Mouse (Mus musculus) hindlimb bud, embryonic 11.5 days (tissue): ENCODE results near the gene Polr2e.
A peak's percentile ranks its signal among the peaks of the same experiment; 100 is the strongest.
"Not testable (repeated sequence)": the region's sequence is repeated elsewhere in the genome, so short reads cannot be mapped to it uniquely, and the experiment has no call there.

Experiments used
- DNase-seq: peaks from one replicate; pipeline ENCODE4 v3.0.0-alpha.2; 2012; ENCODE audit warnings: low read depth, low spot score; ENCODE audit errors: extremely low spot score

The Polr2e gene

DNA sequence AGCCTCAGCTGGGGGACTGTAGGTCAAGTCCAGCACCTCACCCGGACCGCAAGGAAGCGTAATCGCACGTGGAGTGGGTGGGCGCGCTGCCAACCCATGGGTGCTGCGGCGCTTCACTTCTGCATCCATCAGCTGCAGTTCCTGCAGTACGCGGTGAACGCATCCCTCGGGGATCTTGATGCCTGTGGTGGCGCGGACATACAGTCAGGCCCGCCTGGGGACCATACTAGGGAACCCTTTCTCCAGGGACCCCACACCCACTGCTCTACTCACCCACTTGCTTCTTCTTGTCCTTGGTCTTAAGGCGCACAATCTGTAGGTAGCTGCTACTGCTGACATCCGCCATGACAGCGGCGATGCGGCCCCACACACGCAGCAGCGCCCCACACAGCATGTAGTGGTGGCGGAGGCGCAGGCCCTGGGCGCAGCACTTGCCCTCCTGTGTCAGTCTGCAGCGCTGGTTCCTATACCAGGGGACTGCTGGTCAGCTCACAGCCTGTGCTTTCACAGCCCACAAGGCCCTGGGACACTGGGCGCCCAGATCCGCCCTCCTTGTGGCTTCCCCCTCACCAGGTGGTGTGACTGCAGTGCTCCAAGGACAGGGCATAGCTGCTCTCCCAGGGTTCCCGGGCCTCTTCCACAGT, 18.2 kb upstream of the Polr2e start:
- DNase-seq = no peak

DNA sequence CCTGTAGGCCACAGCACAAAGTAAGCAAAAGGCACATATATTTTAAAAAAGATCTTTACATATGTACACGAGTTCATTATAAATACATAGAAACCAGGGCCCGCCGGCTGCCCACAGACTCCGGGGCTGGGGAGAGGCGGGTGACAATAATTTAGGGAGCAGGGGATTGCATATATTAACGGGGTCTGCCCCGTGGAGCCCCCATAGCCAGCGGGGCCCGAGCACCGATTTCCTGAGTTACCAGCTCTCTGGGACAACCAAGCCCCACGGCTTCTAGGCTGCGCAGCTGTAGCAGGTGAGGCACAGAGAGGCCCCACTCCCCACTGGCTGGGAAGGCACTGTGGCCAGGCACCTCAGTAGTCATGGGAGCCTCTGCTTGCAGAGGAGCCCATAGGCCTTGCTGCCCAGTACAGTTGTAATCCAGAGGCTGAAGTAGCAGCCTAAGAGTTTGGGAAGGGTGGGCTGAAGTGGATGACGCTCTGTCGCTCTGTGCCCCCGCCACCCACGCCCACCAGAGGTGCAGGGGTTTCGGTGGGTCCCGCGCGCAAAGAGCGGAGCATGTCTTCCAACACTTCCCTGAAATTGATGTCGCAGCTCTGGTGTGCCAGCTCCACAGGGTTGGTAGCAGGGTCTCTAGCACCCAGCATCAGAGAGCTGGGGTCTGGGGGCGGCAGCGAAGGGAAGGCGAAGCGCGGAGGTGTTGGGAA, 17.5 kb upstream of the Polr2e start:
- no peak for DNase-seq

DNA sequence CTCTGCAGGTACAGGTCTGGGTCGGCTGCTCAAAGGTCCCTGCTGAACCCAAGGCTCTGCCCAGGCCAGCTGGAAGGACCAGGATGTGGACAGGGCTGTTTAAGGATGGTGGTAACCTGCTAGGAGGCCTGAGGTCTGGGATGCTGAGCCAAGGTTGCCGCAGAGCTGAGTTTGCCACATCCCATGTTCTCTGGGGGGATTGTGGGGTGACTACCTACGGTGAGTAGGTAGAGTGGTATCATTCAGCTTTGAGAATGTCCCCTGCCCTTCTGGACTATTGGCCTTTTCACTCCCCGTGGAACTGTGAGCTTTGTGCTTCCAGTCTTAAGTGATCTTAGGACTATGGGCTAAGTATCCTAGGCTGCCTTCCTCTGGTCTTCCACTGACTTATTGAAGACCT, 16.9 kb upstream of the Polr2e start:
- no peak for DNase-seq

- no peak for DNase-seq
Measured at GRCm38 (mm10) chr10:80055891-80056290, 16.3 kb upstream of the Polr2e start.

DNA sequence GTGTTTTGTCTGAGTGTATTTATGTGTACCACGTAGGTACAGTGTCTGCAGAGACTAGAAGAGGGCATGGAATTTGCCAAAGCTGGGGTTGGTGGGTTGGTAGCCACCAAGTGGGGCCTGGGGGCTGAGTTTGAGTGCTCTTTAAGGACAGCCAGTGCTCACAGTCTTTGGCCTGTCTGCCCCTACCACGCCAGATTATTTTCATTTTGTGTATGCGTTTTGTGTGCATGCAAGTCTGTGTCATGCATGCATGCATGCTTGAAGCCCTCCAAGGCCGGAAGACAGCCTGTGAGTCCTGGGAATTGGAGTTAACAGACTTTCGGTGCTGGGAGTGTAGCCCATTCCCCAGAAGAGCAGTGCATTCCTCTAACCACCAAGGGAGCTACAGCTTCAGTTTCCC, 15.8 kb upstream of the Polr2e start:
- no peak for DNase-seq

DNA sequence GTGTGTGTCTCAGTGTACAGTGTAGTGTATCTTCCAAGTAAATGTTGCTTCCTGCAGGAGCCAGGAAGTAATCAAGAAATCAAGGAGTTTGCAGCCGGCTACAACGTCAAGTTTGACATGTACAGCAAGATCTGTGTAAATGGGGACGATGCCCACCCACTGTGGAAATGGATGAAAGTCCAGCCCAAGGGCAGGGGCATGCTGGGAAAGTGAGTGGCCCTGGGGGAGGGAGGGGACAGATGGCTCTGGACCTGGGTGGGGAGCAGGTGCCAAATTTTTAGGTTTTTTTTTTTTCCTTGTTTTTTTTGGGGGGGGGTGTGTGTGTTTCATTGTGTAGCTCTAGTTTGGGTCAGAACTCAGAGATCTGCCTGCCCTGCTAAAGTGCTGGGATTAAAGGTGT, 15.3 kb upstream of the Polr2e start:
- not testable (repeated sequence) for DNase-seq

DNA sequence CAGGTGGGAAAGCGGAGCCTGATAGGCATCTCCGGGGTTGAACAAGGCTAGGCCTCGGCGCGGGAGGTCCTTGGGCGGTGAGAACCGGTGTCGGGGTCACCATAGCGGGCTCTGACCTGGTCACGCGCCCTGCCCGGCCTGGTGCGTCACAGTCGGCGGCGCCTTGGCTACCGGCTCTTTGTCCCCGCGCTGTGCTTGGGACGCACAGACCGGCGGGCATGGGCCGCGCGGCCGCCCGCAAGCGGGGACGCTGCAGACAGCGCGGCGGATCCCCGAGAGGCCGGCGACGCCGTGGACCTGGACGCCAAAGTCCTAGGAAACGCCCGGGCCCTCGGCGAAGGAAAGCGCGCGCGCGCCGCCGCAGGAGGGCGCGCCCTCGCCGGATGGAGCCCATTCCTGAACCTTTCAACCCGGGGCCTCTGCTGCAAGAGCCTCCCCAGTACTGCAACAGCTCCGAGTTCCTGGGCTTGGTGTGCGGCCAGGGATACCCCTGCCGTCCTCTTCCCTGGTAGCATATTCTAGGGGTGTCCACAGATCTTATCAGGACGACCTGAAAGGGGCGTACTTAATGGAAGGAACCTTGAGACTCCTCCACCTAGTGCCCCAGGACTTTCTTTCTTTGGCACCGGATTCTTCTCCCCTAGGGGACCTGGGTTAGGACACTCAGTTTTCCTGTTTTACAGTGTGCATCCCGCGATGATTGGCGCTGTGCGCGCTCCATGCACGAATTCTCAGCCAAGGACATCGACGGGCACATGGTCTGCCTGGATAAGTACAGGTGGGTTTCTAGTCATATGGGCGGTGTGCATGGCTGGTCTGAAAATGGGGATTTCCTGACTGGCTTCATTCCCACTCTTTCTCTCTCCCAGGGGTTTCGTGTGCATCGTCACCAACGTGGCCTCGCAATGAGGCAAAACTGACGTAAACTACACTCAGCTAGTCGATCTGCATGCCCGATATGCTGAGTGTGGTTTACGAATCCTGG, 14.5 kb upstream of the Polr2e start:
- no peak for DNase-seq

DNA sequence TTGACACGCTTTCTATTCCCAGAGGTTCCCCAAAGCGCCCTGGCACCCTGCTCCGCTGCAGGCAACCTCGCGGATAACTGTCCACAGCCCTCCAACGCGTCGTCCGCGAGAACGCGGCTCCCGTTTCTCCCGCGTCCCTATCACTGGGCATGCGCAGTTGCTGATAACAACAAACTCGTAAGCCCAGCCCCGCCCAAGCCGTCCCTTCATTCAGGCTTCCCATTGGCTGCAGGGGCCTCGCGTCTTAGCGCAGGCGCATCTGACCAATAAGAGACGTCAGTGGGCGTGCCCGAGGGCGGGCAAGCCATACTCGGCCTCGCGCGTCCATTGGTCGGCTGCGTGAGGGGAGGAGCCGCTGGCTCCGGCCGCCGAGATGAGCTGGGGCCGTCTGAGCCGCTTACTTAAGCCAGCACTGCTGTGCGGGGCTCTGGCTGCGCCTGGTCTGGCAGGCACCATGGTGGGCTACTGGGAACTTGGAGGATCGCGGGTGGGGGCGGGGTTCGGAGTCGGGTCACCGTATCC, 13.7 kb upstream of the Polr2e start:
- peak; percentile 96 for DNase-seq

GRCm38 (mm10) chr10:80052374-80052764, 12.8 kb upstream of the Polr2e start:
- DNase-seq = no peak

GRCm38 (mm10) chr10:80051618-80052373, 12.2 kb upstream of the Polr2e start:
- DNase-seq = no peak

DNA sequence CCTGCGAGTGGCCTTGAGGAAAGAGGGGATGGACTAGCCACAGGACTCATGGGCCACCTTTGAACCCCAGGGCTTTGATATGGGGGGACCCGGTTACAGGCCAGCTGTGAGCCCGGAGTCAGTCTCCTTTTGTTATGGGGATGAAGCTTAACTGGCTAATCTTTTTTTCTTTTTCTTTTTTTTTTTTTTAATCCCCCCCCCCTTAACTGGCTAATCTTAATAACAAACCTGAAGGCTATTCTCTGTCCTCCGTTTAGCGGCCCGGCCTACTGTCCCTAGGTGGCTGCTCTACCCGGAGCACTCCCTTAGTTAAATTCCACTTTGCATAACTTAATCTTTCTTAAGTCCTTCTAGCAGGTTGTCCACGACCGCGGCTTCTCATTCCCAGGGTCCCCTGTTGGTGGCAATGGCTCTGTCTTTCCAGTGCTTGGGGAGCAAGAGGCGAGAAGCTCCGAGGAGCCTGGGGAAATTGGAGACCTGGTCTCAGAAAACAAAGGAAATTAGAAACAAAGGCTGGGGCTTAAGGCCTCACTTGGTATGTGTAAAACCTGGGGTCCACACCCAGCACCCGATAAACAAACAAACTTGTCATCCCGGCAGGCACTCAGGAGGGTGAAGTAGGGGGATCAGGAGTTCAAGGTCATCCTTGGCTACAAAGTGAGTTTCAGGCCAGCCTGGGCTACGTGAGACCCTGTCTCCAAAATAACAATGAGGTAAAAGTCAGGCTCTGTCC, 11.5 kb upstream of the Polr2e start:
- no peak for DNase-seq

GRCm38 (mm10) chr10:80050244-80050643, 10.6 kb upstream of the Polr2e start:
- no peak for DNase-seq

GRCm38 (mm10) chr10:80048834-80049233, 9.2 kb upstream of the Polr2e start:
- DNase-seq = no peak

GRCm38 (mm10) chr10:80048396-80048795, 8.8 kb upstream of the Polr2e start:
- no peak for DNase-seq

DNA sequence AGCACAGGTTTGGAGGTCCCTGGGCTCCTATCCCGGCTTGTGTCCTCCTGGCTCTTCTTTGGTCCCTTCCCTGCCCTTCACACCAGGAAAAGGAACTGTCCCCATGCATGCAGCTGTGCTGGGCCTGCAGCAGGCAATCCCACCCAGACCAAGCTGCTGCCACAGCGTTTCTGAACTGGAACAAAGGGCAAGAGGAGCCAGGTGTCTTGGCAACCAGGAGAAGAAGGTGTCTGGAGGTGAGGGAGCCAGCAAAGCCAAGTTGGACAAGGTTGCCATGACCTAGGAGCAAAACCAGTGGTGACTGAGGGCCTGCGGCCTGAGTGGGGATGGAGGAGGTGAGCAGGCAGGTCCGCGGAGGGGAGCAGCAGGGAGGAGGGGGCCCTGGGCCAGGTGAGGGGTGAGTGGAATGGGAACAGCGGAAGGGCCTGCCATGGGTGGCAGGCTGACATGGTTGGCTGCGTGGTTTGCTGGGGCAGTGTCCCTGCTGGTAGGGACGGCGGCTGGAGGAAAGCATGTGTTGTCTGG, 7.5 kb upstream of the Polr2e start, which contains the start of gene Gpx4:
Gpx4 (plus strand) TSS at position 126 of the 525 bp plus-strand sequence.
- DNase-seq = no peak

DNA sequence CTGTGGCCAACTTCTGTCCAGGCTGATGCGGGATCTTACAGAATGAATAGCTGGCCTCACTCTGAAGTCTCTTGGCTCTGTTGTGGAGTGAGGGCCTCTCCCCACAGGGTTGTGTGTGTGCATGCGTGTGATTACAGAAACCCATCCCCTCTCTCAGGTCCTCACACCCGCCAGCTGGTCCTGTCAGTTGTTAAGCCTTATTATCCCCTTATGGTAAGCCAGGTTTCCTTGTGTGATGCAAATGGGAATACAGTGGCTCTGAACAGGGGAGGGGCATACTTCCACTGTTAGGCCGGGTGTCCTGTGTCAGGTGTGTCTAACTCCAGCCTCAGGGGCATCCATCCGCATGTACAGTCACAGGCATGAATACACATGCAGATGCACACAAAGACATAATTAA, 6.2 kb upstream of the Polr2e start:
- DNase-seq = no peak

- not testable (repeated sequence) for DNase-seq
Measured at GRCm38 (mm10) chr10:80045364-80045763, 5.8 kb upstream of the Polr2e start.

DNA sequence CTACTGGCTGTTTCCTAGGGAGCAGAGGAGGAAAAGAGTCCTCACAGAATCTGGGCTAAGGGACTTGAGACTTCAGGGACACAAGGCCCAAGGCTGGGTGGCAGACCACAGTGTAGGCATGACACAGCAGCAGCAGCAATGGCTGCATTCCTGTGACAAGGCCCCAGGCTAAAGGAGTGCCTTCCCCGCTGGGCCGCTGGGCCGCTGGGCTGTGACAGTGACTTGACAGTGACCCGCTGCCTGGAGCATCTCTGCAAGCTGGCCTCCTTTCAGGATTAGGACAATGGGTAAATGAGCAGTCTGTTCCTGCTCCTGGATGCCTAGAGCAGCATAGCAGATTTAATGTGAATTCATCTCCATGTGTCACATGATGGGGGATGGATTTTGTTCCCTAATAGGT, 4.5 kb upstream of the Polr2e start:
- DNase-seq = no peak

- not testable (repeated sequence) for DNase-seq
Measured at GRCm38 (mm10) chr10:80041409-80042060, 1.9 kb upstream of the Polr2e start.
